Mouse (Mus musculus): ENCODE measurements around the gene Jund.

DNA sequence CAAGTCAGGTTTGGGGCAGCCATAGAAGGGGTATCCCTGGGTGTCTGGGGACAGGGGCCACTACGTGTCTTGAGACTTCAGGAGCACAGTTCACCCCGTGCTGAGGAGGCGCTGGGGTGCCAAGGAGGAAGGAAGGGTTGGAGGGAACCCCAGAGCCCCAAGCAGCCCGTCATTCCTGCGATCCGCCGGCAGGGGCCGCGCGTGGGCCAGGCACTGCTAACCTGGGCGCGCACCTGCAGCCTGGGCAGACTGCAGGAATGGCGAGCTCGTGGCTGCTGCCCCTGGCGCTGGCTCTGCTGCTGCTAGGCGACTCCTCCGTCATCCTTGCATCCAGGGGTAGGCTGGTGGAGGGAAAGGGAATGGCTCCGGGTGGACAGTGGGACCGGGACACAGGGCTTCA, 19.5 kb downstream of the Jund start, which contains the start of gene Gm3336:
- TF ChIP-seq CTCF (IDR thresholded peaks at IDR 0.05; ENCODE audit: insufficient read depth, low read depth, low read length) (peak; percentile 75), POLR2A (IDR thresholded peaks at IDR 0.05; ENCODE audit: insufficient read depth, low read depth, low read length) (no peak)
